Mouse (Mus musculus): ENCODE measurements around the gene Fam171a1. TPM values are rescaled to one million over a fixed set of nuclear protein-coding genes. Genes with fewer than 3 reads are reported as not detected.
"Not testable (repeated sequence)": the region's sequence is repeated elsewhere in the genome, so short reads cannot be mapped to it uniquely, and the experiment has no call there.

Fam171a1 gene
- polyA plus RNA-seq, 1 experiment from 2014 or later, result 23.9 TPM

DNA sequence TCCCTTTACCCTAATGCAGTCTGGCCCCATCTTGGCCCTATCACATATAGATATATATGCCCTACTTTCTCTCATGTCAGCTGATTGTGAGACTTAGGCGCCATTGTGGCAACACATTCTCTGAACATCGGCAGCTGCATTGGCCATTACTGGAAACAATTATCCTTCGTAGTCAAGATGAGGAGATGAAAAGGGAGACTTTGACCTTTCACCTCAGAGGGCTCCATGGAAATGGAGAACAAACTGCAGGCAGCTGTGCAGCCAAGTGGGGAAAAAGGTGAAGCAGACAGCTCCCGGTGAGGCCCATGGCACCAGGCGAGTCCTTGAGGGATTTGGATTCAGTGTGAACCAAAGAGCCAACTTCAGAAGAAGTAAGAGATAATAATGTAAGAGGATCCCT lies 81.5 kb downstream of the Fam171a1 start:
- Histone ChIP-seq H3K27ac (ENCODE audit: low read depth, low read length) (no peak overlapping the region), H3K4me3 (ENCODE audit: low read depth, low read length) (no peak overlapping the region), H3K9me3 (replicated peaks; ENCODE audit: control insufficient read depth, low read length) (no peaks in the 10 kb centered on the region), H3K4me2 (ENCODE audit: low read length) (no peak overlapping the region), H3K36me3 (ENCODE audit: control insufficient read depth, insufficient read depth, low read length) (peaks cover 15% of the 10 kb centered on the region), H3K27me3 (replicated peaks; ENCODE audit: control insufficient read depth, insufficient read depth, low read length) (no peaks in the 10 kb centered on the region), H3K4me1 (ENCODE audit: control insufficient read depth, insufficient read depth, low read length) (no peaks in the 10 kb centered on the region), H3K9ac (ENCODE audit: low read length) (no peak overlapping the region)
- DNase-seq (ENCODE audit: low spot score) (no peak), ATAC-seq (no peak)
- 82% methylated on average over 5 of the region's 5 CpGs for WGBS

DNA sequence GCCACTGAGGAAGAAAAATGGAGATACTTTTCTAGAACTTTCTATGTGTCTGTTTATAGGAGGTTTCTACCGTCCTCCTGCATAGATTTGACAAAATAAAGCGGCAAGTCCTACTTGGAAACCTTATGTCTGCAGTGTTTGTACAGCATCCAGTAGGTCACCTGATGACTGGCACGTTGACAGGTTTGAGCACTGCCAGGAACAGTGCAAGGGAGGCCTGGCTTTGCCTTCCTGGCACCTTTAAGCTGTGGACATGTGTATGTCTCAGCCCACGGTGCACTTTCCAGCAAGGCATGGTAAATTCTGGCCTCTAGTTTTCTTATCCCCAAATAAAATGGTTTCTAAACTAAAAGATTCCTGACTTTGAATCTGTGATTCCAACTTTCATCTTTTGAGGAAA lies 86.4 kb downstream of the Fam171a1 start:
- WGBS, result 93% methylated on average over 4 of the region's 4 CpGs
- Histone ChIP-seq H3K9ac (ENCODE audit: low read length) (no peak overlapping the region), H3K4me2 (ENCODE audit: low read length) (no peak overlapping the region), H3K4me1 (ENCODE audit: control insufficient read depth, insufficient read depth, low read length) (no peaks in the 10 kb centered on the region), H3K9me3 (replicated peaks; ENCODE audit: control insufficient read depth, low read length) (no peaks in the 10 kb centered on the region), H3K4me3 (ENCODE audit: low read depth, low read length) (no peak overlapping the region), H3K27ac (ENCODE audit: low read depth, low read length) (no peak overlapping the region), H3K36me3 (ENCODE audit: control insufficient read depth, insufficient read depth, low read length) (peaks cover 21% of the 10 kb centered on the region), H3K27me3 (replicated peaks; ENCODE audit: control insufficient read depth, insufficient read depth, low read length) (no peaks in the 10 kb centered on the region)
- no peak for ATAC-seq
- DNase-seq (ENCODE audit: low spot score), result no peak

- Histone ChIP-seq H3K4me3 (ENCODE audit: low read depth, low read length) (no peak overlapping the region), H3K4me1 (ENCODE audit: control insufficient read depth, insufficient read depth, low read length) (no peaks in the 10 kb centered on the region), H3K36me3 (ENCODE audit: control insufficient read depth, insufficient read depth, low read length) (peaks cover 17% of the 10 kb centered on the region; the same call in 1 of the 2 replicates), H3K4me2 (ENCODE audit: low read length) (no peak overlapping the region), H3K9ac (ENCODE audit: low read length) (no peak overlapping the region), H3K9me3 (replicated peaks; ENCODE audit: control insufficient read depth, low read length) (no peaks in the 10 kb centered on the region), H3K27ac (ENCODE audit: low read depth, low read length) (no peak overlapping the region), H3K27me3 (replicated peaks; ENCODE audit: control insufficient read depth, insufficient read depth, low read length) (no peaks in the 10 kb centered on the region)
- WGBS, result 91% methylated on average over 9 of the region's 9 CpGs
- ATAC-seq, result no peak
- no peak for DNase-seq (ENCODE audit: low spot score)
These were observed 93.1 kb downstream of the Fam171a1 start for GRCm38 (mm10) chr2:3206975-3207642.

DNA sequence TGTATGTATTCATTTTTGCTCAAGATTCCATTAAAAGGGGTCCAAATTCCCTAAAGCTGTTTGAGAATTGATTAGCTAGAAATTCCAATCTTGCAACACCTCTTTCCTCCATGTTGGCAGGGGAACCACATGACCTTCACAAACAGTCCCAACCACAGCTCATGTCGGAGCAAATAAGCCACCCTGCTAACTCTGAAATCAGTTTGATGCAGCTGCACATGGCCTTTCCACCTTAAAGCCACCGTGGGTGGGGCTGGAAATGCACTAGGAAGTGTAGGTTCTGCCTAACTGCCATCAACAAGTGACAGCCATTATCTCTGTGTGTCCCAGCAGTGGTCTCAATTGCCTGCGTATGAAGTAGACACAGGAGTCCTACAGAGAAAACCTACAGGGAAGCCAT lies 101.5 kb downstream of the Fam171a1 start:
- Histone ChIP-seq H3K36me3 (ENCODE audit: control insufficient read depth, insufficient read depth, low read length) (no peaks in the 10 kb centered on the region; the same call in 1 of the 2 replicates), H3K27ac (ENCODE audit: low read depth, low read length) (no peak overlapping the region), H3K9me3 (replicated peaks; ENCODE audit: control insufficient read depth, low read length) (no peaks in the 10 kb centered on the region), H3K4me3 (ENCODE audit: low read depth, low read length) (no peak overlapping the region), H3K4me1 (ENCODE audit: control insufficient read depth, insufficient read depth, low read length) (no peaks in the 10 kb centered on the region), H3K9ac (ENCODE audit: low read length) (no peak overlapping the region), H3K27me3 (replicated peaks; ENCODE audit: control insufficient read depth, insufficient read depth, low read length) (no peaks in the 10 kb centered on the region), H3K4me2 (ENCODE audit: low read length) (no peak overlapping the region)
- WGBS, result 82% methylated on average over 3 of the region's 3 CpGs
- DNase-seq (ENCODE audit: low spot score), result no peak
- no peak for ATAC-seq

DNA sequence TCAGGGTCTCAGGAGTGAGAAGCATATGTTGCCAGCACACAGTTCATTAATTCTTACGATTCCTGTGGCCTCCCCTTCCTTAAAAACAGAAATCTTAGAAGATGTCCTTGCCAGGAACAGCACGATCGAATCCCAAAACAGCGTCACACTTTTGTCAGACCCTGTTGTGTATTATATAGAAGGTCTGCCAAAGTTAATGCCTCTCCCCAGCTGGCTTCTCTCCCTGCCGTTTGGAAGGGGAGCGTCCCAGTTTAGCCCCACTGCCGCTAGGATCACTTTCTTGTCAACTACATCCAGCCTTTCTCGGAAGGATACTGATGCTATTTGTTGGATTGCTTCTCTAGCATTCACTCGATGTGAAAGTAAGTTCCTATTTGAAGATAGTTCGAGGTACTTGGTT lies 102.6 kb downstream of the Fam171a1 start:
- H3K36me3 ChIP-seq (ENCODE audit: control insufficient read depth, insufficient read depth, low read length), result no peaks in the 10 kb centered on the region; the same call in 1 of the 2 replicates
- no peak overlapping the region for H3K9ac ChIP-seq (ENCODE audit: low read length)
- no peak overlapping the region for H3K4me2 ChIP-seq (ENCODE audit: low read length)
- H3K9me3 ChIP-seq (replicated peaks; ENCODE audit: control insufficient read depth, low read length), result no peaks in the 10 kb centered on the region
- H3K4me1 ChIP-seq (ENCODE audit: control insufficient read depth, insufficient read depth, low read length), result no peaks in the 10 kb centered on the region
- DNase-seq (ENCODE audit: low spot score), result no peak
- H3K27me3 ChIP-seq (replicated peaks; ENCODE audit: control insufficient read depth, insufficient read depth, low read length), result no peaks in the 10 kb centered on the region
- WGBS, result 85% methylated on average over 10 of the region's 10 CpGs
- no peak for ATAC-seq
- H3K4me3 ChIP-seq (ENCODE audit: low read depth, low read length), result no peak overlapping the region
- H3K27ac ChIP-seq (ENCODE audit: low read depth, low read length), result no peak overlapping the region

DNA sequence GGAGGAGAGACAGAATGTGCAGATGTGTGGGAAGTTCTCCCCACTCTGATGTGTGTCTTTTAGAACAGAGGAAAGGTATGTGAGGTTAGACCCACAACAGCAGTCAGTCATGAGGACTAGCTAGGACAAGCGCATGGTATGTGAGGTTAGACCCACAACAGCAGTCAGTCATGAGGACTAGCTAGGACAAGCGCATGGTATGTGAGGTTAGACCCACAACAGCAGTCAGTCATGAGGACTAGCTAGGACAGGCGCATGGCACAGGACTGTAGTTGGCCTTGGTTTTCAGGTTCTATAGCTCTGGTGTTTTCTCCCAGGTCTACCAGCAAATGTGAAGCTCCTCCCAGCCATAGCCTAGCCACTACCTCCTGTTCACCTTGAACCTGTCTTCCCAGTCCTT lies 103.6 kb downstream of the Fam171a1 start:
- 98% methylated on average over 3 of the region's 3 CpGs for WGBS
- H3K9ac ChIP-seq (ENCODE audit: low read length); H3K9me3 ChIP-seq (replicated peaks; ENCODE audit: control insufficient read depth, low read length); DNase-seq (ENCODE audit: low spot score); H3K4me2 ChIP-seq (ENCODE audit: low read length); H3K4me1 ChIP-seq (ENCODE audit: control insufficient read depth, insufficient read depth, low read length); H3K4me3 ChIP-seq (ENCODE audit: low read depth, low read length); H3K27ac ChIP-seq (ENCODE audit: low read depth, low read length); ATAC-seq; H3K27me3 ChIP-seq (replicated peaks; ENCODE audit: control insufficient read depth, insufficient read depth, low read length); H3K36me3 ChIP-seq (ENCODE audit: control insufficient read depth, insufficient read depth, low read length): not testable (repeated sequence)

- Histone ChIP-seq H3K27ac (ENCODE audit: low read depth, low read length) (no peak overlapping the region), H3K27me3 (replicated peaks; ENCODE audit: control insufficient read depth, insufficient read depth, low read length) (no peaks in the 10 kb centered on the region), H3K4me1 (ENCODE audit: control insufficient read depth, insufficient read depth, low read length) (no peaks in the 10 kb centered on the region), H3K4me3 (ENCODE audit: low read depth, low read length) (no peak overlapping the region), H3K4me2 (ENCODE audit: low read length) (no peak overlapping the region), H3K9me3 (replicated peaks; ENCODE audit: control insufficient read depth, low read length) (no peaks in the 10 kb centered on the region), H3K36me3 (ENCODE audit: control insufficient read depth, insufficient read depth, low read length) (no peaks in the 10 kb centered on the region; the same call in 1 of the 2 replicates), H3K9ac (ENCODE audit: low read length) (no peak overlapping the region)
- WGBS, result 71% methylated on average over 6 of the region's 6 CpGs
- DNase-seq (ENCODE audit: low spot score) (no peak), ATAC-seq (no peak)
These were observed 104.2 kb downstream of the Fam171a1 start for GRCm38 (mm10) chr2:3218225-3218624.

DNA sequence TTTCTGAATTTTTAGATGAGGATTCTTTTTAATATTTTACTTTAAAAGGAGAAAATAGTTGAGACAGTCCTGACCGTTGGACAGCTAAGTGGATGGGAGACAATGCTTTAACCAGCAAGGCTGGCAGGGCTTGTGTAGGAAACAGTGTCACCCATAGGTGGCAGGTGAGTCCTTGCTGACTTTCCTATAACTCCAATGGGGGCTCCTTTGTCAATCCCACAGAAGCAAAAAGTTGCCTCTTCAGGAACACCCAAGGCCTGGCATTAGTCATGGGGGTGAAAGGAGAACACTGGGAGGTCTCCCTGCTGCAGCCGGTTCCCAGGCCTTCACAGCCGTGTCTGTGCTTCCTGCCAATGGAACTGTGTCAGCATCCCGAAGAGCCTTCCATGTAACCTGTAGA lies 114.5 kb downstream of the Fam171a1 start:
- H3K36me3 ChIP-seq (ENCODE audit: control insufficient read depth, insufficient read depth, low read length), result peaks cover 20% of the 10 kb centered on the region
- no peaks in the 10 kb centered on the region for H3K9me3 ChIP-seq (replicated peaks; ENCODE audit: control insufficient read depth, low read length)
- no peaks in the 10 kb centered on the region for H3K27me3 ChIP-seq (replicated peaks; ENCODE audit: control insufficient read depth, insufficient read depth, low read length)
- DNase-seq (ENCODE audit: low spot score) (peak; percentile 15), ATAC-seq (peak; percentile 40; the same call in 1 of the 2 replicates)
- 77% methylated on average over 4 of the region's 4 CpGs for WGBS
- no peak overlapping the region for H3K9ac ChIP-seq (ENCODE audit: low read length)
- no peaks in the 10 kb centered on the region for H3K4me1 ChIP-seq (ENCODE audit: control insufficient read depth, insufficient read depth, low read length)
- no peak overlapping the region for H3K27ac ChIP-seq (ENCODE audit: low read depth, low read length)
- no peak overlapping the region for H3K4me3 ChIP-seq (ENCODE audit: low read depth, low read length)
- no peak overlapping the region for H3K4me2 ChIP-seq (ENCODE audit: low read length)

DNA sequence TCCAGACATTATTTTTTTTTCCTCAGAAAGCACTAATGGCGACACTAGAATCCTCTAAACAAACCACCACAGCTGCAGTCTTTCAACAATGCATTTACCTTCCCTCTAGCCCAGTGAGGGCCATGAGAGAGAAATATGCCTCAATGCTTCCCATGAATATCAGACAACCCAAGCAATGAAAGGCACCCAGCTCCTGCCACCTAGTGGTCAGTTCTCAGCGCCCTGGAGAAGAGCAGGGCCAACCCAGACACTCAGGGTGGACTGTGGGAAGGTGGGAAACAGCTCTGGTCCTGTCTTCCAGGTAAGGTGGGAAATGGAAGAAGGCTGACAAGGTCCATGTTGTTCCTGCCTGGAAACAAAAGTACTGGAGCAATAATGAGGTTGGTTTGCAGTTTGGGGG lies 115.0 kb downstream of the Fam171a1 start:
- Histone ChIP-seq H3K9me3 (replicated peaks; ENCODE audit: control insufficient read depth, low read length) (no peaks in the 10 kb centered on the region), H3K27ac (ENCODE audit: low read depth, low read length) (no peak overlapping the region), H3K27me3 (replicated peaks; ENCODE audit: control insufficient read depth, insufficient read depth, low read length) (no peaks in the 10 kb centered on the region), H3K9ac (ENCODE audit: low read length) (no peak overlapping the region), H3K4me1 (ENCODE audit: control insufficient read depth, insufficient read depth, low read length) (no peaks in the 10 kb centered on the region), H3K4me3 (ENCODE audit: low read depth, low read length) (no peak overlapping the region), H3K36me3 (ENCODE audit: control insufficient read depth, insufficient read depth, low read length) (peaks cover 20% of the 10 kb centered on the region), H3K4me2 (ENCODE audit: low read length) (no peak overlapping the region)
- DNase-seq (ENCODE audit: low spot score) (peak; percentile 52), ATAC-seq (peak; percentile 65)
- 16% methylated on average over 2 of the region's 2 CpGs for WGBS
